Mouse (Mus musculus): ENCODE measurements around the gene Zmynd10.
A peak's percentile ranks its signal among the peaks of the same experiment; 100 is the strongest.

The Zmynd10 gene

GRCm38 (mm10) chr9:107547026-107547425 lies at the start of gene Zmynd10:
TSS of gene Zmynd10 (plus strand) at chr9:107547298.
- Histone ChIP-seq H3K27me3 (ENCODE audit: insufficient read depth, low read length) (peaks cover 48% of the 10 kb centered on the region), H3K4me3 (replicated peaks; ENCODE audit: low read length) (peak within 1 kb of the TSS; percentile 67), H3K9me3 (ENCODE audit: low read length) (no peaks in the 10 kb centered on the region), H3K4me1 (replicated peaks; ENCODE audit: low read depth, low read length) (peaks cover 81% of the 10 kb centered on the region), H3K36me3 (ENCODE audit: insufficient read depth, low read length) (peaks cover 20% of the 10 kb centered on the region)
- no peak for TF ChIP-seq CTCF (conservative IDR thresholded peaks at IDR 0.05; ENCODE audit: low read length)
- TF ChIP-seq POU5F1 (IDR thresholded peaks at IDR 0.05; ENCODE audit: borderline replicate concordance, low read length) = no peak
- no peak for TF ChIP-seq NANOG (IDR thresholded peaks at IDR 0.05; ENCODE audit: borderline replicate concordance, low read length)

DNA sequence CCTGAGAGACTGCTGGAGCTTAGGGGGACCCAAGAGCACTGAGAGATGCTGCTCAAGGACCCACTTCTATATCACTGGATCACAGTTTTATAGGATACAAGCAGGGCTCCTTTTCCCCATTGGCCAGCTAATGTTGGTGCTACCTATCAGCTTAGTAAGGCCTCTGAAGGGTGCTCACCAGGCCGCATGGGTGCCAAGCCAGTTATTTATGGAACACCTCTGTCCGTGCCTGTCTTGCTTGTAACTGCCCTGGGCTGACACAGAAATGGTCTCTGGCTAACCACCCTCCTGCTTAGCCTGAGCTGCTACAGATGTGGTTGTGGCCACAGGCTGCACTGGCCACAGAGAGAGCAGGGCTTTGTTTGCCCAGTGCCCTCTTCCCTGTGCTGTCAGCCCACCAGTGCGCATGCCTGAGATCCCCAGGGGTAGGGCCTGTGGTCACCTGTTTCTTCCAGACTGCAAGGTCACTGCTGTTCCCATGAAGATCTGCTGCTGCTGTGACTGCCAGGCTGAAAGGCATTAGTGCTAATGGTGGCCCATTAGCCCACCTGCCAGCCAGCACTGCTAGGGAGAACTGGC lies 46.3 kb upstream of the Zmynd10 start:
- Histone ChIP-seq H3K36me3 (ENCODE audit: insufficient read depth, low read length) (no peaks in the 10 kb centered on the region), H3K4me3 (replicated peaks; ENCODE audit: low read length) (no peak overlapping the region), H3K27me3 (ENCODE audit: insufficient read depth, low read length) (peaks cover 6% of the 10 kb centered on the region; the same call in 1 of the 2 replicates), H3K9me3 (ENCODE audit: low read length) (peaks cover 5% of the 10 kb centered on the region; the same call in 1 of the 2 replicates), H3K4me1 (replicated peaks; ENCODE audit: low read depth, low read length) (peaks cover 20% of the 10 kb centered on the region)
- TF ChIP-seq POU5F1 (IDR thresholded peaks at IDR 0.05; ENCODE audit: borderline replicate concordance, low read length) = no peak
- no peak for TF ChIP-seq NANOG (IDR thresholded peaks at IDR 0.05; ENCODE audit: borderline replicate concordance, low read length)
- no peak for TF ChIP-seq CTCF (conservative IDR thresholded peaks at IDR 0.05; ENCODE audit: low read length)

DNA sequence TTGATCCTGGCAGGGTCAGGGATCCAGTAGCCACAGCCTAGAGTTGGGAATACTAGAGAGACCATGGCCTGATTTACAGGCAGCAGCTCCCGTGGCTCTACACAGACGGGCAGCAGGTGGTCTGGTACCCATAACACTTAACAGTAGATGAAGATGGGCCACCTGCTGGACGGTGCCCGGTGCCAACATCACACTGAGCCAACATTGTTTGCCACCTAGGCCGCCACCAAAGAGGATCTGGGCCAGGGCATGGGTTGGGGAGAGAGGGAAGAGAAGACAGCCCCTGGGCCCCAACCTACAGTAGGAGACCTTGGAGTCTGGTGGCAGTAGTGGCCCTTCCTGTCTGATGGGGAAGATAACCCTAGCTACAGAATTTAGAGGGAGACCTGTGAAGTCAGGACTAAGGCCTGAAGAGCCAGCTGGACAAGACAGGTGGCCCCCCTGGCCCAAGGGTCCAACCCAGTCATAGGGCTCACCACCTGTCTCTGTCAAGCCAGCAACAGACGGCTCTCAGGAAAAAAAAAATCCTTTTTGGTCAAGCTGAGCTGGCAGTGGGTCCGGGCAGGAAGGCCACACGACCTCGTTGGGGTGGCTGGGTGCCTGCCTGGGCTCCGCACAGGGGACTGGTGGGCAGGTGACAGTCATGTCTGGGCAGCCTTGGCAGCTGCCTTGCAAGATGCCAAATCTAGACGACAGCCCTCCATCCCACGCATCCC lies 44.8 kb upstream of the Zmynd10 start:
- Histone ChIP-seq H3K27me3 (ENCODE audit: insufficient read depth, low read length) (peaks cover 6% of the 10 kb centered on the region; the same call in 1 of the 2 replicates), H3K9me3 (ENCODE audit: low read length) (peaks cover 5% of the 10 kb centered on the region; the same call in 1 of the 2 replicates), H3K36me3 (ENCODE audit: insufficient read depth, low read length) (no peaks in the 10 kb centered on the region), H3K4me1 (replicated peaks; ENCODE audit: low read depth, low read length) (peaks cover 26% of the 10 kb centered on the region), H3K4me3 (replicated peaks; ENCODE audit: low read length) (no peak overlapping the region)
- TF ChIP-seq POU5F1 (IDR thresholded peaks at IDR 0.05; ENCODE audit: borderline replicate concordance, low read length) = no peak
- no peak for TF ChIP-seq NANOG (IDR thresholded peaks at IDR 0.05; ENCODE audit: borderline replicate concordance, low read length)
- no peak for TF ChIP-seq CTCF (conservative IDR thresholded peaks at IDR 0.05; ENCODE audit: low read length)

- H3K4me3 ChIP-seq (replicated peaks; ENCODE audit: low read length) = peak overlapping the region; percentile 70
- H3K9me3 ChIP-seq (ENCODE audit: low read length) = no peaks in the 10 kb centered on the region
- no peaks in the 10 kb centered on the region for H3K36me3 ChIP-seq (ENCODE audit: insufficient read depth, low read length)
- TF ChIP-seq CTCF (conservative IDR thresholded peaks at IDR 0.05; ENCODE audit: low read length) (no peak), POU5F1 (IDR thresholded peaks at IDR 0.05; ENCODE audit: borderline replicate concordance, low read length) (no peak), NANOG (IDR thresholded peaks at IDR 0.05; ENCODE audit: borderline replicate concordance, low read length) (no peak)
- no peaks in the 10 kb centered on the region; the same call in 1 of the 2 replicates for H3K27me3 ChIP-seq (ENCODE audit: insufficient read depth, low read length)
- H3K4me1 ChIP-seq (replicated peaks; ENCODE audit: low read depth, low read length) = peaks cover 43% of the 10 kb centered on the region
Observed at GRCm38 (mm10) chr9:107504662-107505537, 42.2 kb upstream of the Zmynd10 start.

DNA sequence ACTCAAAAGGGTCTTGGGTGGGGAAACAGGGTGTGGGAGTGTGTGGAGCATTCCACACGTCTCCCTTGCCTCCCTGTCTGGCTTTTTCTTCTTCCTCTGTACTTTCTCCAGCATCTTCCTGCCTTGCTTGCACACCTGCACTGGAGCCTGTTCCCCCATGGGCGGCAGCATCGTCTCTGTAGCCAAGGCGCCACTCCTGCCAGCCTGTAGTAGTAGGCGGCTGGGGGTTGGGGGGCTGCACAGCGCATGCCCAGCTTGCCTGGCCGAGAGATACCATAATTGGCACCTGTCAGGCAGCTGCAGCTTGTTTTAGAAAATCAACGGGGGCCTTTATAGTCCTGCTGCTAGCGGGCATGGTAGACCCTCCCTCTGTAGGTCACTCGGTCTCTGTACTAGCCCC lies 38.8 kb upstream of the Zmynd10 start:
- Histone ChIP-seq H3K4me3 (replicated peaks; ENCODE audit: low read length) (no peak overlapping the region), H3K9me3 (ENCODE audit: low read length) (no peaks in the 10 kb centered on the region), H3K27me3 (ENCODE audit: insufficient read depth, low read length) (peaks cover 1% of the 10 kb centered on the region; the same call in 1 of the 2 replicates), H3K36me3 (ENCODE audit: insufficient read depth, low read length) (no peaks in the 10 kb centered on the region), H3K4me1 (replicated peaks; ENCODE audit: low read depth, low read length) (peaks cover 57% of the 10 kb centered on the region)
- TF ChIP-seq NANOG (IDR thresholded peaks at IDR 0.05; ENCODE audit: borderline replicate concordance, low read length) (no peak), POU5F1 (IDR thresholded peaks at IDR 0.05; ENCODE audit: borderline replicate concordance, low read length) (no peak), CTCF (conservative IDR thresholded peaks at IDR 0.05; ENCODE audit: low read length) (no peak)

- H3K27me3 ChIP-seq (ENCODE audit: insufficient read depth, low read length) = peaks cover 5% of the 10 kb centered on the region; the same call in 1 of the 2 replicates
- TF ChIP-seq CTCF (conservative IDR thresholded peaks at IDR 0.05; ENCODE audit: low read length) (no peak), NANOG (IDR thresholded peaks at IDR 0.05; ENCODE audit: borderline replicate concordance, low read length) (no peak), POU5F1 (IDR thresholded peaks at IDR 0.05; ENCODE audit: borderline replicate concordance, low read length) (no peak)
- H3K36me3 ChIP-seq (ENCODE audit: insufficient read depth, low read length) = no peaks in the 10 kb centered on the region
- H3K9me3 ChIP-seq (ENCODE audit: low read length) = no peaks in the 10 kb centered on the region
- no peak overlapping the region for H3K4me3 ChIP-seq (replicated peaks; ENCODE audit: low read length)
- H3K4me1 ChIP-seq (replicated peaks; ENCODE audit: low read depth, low read length) = peaks cover 44% of the 10 kb centered on the region
Observed at GRCm38 (mm10) chr9:107510384-107511100, 36.6 kb upstream of the Zmynd10 start.

GRCm38 (mm10) chr9:107511436-107511835 lies 35.7 kb upstream of the Zmynd10 start:
- Histone ChIP-seq H3K27me3 (ENCODE audit: insufficient read depth, low read length) (peaks cover 5% of the 10 kb centered on the region; the same call in 1 of the 2 replicates), H3K4me1 (replicated peaks; ENCODE audit: low read depth, low read length) (peaks cover 47% of the 10 kb centered on the region), H3K9me3 (ENCODE audit: low read length) (no peaks in the 10 kb centered on the region), H3K36me3 (ENCODE audit: insufficient read depth, low read length) (no peaks in the 10 kb centered on the region), H3K4me3 (replicated peaks; ENCODE audit: low read length) (no peak overlapping the region)
- TF ChIP-seq POU5F1 (IDR thresholded peaks at IDR 0.05; ENCODE audit: borderline replicate concordance, low read length) = no peak
- TF ChIP-seq CTCF (conservative IDR thresholded peaks at IDR 0.05; ENCODE audit: low read length) = no peak
- no peak for TF ChIP-seq NANOG (IDR thresholded peaks at IDR 0.05; ENCODE audit: borderline replicate concordance, low read length)

Measured in E14TG2a.4 (cell line).